Mouse (Mus musculus): Measurements from ENCODE around the gene Gm5965. TPM values are rescaled to one million over a fixed set of nuclear protein-coding genes. Genes with fewer than 3 reads are reported as not detected.
"Not testable (repeated sequence)": the region's sequence is repeated elsewhere in the genome, so short reads cannot be mapped to it uniquely, and the experiment has no call there.

Gene Gm5965
- polyA plus RNA-seq (2016; fragmentation: Nextera tagmentation; extraction: Ambion mirVana) = not detected in 2 replicates

DNA sequence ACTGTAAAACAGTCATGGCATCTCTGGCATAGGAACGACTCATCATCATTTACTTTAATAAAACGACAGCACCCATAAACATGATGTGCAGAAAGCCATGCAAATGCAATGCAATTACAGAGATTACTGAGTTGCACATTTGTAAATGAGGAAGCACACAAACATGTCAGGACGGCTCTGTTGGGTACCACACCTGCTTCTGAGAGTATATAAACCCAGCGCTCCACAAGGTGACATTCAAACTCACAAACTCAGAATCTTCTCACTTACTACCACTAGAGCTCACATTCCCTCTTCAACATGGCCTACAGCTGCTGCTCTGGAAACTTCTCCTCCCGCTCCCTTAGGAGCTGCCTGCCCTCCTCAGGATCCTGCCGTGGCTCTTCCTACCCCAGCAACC, at the start of gene Gm5965:
Gene Gm5965, plus strand, starts transcription at position 301 of the 400 bp plus-strand sequence.
- Histone ChIP-seq H3K4me3 (no peak within 1 kb of the TSS), H3K9me3 (no peaks in the 10 kb centered on the region), H3K27me3 (ENCODE audit: poor library complexity, severe bottlenecking) (no peaks in the 10 kb centered on the region), H3K36me3 (replicated peaks) (no peaks in the 10 kb centered on the region), H3K4me1 (no peaks in the 10 kb centered on the region), H3K27ac (no peak within 1 kb of the TSS)
- 85% methylated on average over 6 of the region's 6 CpGs for WGBS
- DNase-seq (ENCODE audit: extremely low spot score, low spot score) = no peak

DNA sequence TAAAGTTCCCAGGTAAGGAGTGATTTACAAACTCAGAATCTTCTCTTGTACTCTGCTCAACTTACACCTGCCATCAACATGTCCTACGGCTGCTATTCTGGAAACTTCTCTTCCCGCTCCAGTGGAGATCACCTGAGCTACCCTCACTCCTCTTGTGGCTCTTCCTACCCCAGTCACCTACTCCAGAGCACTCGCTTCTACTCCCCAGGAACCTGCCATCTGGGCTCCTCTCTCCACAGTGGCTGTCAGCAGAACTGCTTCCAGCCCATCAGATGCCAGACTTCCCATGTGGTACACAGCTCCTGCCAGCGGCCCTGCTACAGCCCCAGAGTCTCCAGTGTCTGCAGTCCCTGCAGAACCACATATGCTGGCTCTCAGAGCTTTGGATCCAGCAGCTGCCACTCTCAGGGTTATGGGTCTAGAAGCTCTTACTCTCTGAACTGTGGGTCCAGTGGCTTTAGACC, 48.9 kb upstream of the Gm5965 start, which contains the start of gene Krtap13-1:
Gene Krtap13-1, plus strand, starts transcription at position 51 of the 464 bp plus-strand sequence.
- Histone ChIP-seq H3K27ac (no peak within 1 kb of the TSS), H3K4me1 (no peaks in the 10 kb centered on the region), H3K27me3 (ENCODE audit: poor library complexity, severe bottlenecking) (no peaks in the 10 kb centered on the region), H3K9me3 (no peaks in the 10 kb centered on the region), H3K36me3 (replicated peaks) (no peaks in the 10 kb centered on the region), H3K4me3 (no peak within 1 kb of the TSS)
- DNase-seq (ENCODE audit: extremely low spot score, low spot score) = no peak
- 88% methylated on average over 4 of the region's 4 CpGs for WGBS

DNA sequence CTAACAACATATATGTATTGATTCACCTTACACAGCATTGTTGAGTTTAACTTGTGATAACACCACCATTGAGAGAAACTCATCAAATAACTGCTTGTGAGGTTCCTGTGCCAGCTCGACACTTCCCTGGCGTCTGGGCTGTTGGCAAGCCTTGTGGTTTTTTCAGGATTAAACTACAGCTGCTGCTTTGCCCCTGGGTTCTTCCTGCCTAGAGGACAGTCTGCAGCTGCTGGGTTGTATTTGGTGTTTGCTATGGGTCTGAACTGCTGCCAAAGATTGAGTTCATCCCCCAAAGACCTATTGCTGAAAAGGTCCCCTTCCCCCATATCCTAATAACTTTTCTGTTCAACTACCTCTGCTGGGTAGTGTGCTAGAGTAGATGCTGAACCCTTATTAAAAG, 42.3 kb upstream of the Gm5965 start:
- no peaks in the 10 kb centered on the region for H3K9me3 ChIP-seq
- no peak overlapping the region for H3K4me3 ChIP-seq
- H3K27ac ChIP-seq = no peak overlapping the region
- no peaks in the 10 kb centered on the region for H3K4me1 ChIP-seq
- H3K36me3 ChIP-seq (replicated peaks) = no peaks in the 10 kb centered on the region
- no peak for DNase-seq (ENCODE audit: extremely low spot score, low spot score)
- H3K27me3 ChIP-seq (ENCODE audit: poor library complexity, severe bottlenecking) = no peaks in the 10 kb centered on the region
- WGBS = 88% methylated on average over 2 of the region's 2 CpGs

DNA sequence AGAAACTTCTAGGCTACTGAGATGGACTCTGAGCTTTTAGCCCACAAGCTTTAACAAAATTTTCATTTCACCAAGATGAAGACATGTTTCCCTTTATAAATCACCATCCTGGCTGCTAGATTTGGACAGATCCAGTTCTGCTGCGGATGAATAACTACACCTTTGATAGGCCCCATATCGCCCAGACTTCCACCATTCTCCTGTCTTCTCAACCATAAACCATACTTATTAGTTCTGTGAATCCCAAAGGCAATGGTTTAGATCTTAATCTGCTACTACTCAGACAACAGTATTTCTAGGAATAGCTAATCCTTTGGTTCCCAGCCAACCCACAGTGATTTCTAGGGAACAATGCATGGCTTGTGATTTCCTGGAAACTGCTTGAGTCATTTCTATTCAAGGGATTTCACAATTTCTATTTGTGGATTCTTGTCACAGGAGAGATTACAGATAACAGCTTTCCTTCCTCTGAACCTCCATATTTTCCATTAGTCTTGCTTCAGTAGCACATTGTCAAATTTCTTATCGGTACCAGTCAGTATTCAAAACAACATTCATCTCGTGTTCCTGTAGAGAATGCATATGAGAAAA, 32.9 kb upstream of the Gm5965 start:
- H3K4me1 ChIP-seq = no peaks in the 10 kb centered on the region
- H3K27me3 ChIP-seq (ENCODE audit: poor library complexity, severe bottlenecking) = no peaks in the 10 kb centered on the region
- no peaks in the 10 kb centered on the region for H3K36me3 ChIP-seq (replicated peaks)
- DNase-seq (ENCODE audit: extremely low spot score, low spot score) = no peak
- no peaks in the 10 kb centered on the region for H3K9me3 ChIP-seq
- H3K27ac ChIP-seq = no peak overlapping the region
- WGBS = 89% methylated on average over 4 of the region's 4 CpGs
- no peak overlapping the region for H3K4me3 ChIP-seq

DNA sequence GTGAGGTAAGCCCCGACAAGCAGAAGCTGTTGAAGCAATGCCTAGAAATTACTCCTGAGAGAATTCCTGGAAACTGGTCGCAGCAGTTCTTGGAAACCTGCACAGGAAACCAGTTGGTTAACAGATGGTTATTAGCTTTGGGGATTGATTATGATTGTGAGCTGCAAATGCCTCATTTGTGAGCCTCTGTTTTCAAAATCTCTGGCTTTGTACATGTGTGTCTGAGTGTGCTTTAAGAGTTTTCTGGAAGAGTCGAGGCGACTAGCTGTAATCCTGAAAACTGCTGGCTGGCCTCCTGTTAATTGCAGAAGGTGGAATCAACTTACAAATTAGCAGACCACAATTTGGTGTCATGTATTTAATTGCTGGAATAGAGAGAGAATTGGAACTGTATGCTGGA, 29.8 kb upstream of the Gm5965 start:
- no peaks in the 10 kb centered on the region for H3K9me3 ChIP-seq
- no peaks in the 10 kb centered on the region for H3K27me3 ChIP-seq (ENCODE audit: poor library complexity, severe bottlenecking)
- WGBS = 79% methylated on average over 4 of the region's 4 CpGs
- no peaks in the 10 kb centered on the region for H3K4me1 ChIP-seq
- no peak overlapping the region for H3K4me3 ChIP-seq
- no peak overlapping the region for H3K27ac ChIP-seq
- no peak for DNase-seq (ENCODE audit: extremely low spot score, low spot score)
- no peaks in the 10 kb centered on the region for H3K36me3 ChIP-seq (replicated peaks)

DNA sequence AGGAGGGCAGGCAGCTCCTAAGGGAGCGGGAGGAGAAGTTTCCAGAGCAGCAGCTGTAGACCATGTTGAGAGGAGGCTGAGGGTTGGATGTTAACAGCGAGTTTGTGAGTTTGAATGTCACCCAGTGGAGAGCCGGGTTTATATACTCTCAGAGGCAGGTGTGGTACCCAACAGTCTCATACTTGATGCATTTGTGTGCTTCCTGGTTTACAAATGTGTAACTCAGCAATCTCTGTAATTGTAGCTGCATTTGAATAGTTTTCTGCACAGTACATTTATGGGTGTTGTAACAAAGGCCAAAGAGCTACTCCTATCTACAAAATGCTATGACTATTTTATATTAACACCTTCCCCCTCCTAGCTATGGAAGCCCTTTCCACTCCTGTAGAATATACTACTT, 26.2 kb upstream of the Gm5965 start, which contains the start of gene Krtap13:
Gene Krtap13, minus strand, starts transcription at position 101 of the 400 bp plus-strand sequence.
- H3K4me3 ChIP-seq; H3K4me1 ChIP-seq; H3K27me3 ChIP-seq (ENCODE audit: poor library complexity, severe bottlenecking); DNase-seq (ENCODE audit: extremely low spot score, low spot score); H3K36me3 ChIP-seq (replicated peaks); H3K27ac ChIP-seq; H3K9me3 ChIP-seq: not testable (repeated sequence)
- 81% methylated on average over 3 of the region's 3 CpGs for WGBS

DNA sequence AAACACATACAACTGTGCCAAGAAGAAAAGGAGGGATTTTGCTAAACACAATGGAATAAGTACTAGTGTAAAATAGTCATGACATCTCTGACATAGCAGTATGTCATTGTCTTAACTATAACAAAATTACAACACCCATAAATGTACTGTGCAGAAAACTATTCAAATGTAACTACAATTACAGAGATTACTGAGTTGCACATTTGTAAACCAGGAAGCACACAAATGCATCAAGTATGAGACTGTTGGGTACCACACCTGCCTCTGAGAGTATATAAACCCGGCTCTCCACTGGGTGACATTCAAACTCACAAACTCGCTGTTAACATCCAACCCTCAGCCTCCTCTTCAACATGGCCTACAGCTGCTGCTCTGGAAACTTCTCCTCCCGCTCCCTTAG, 19.1 kb upstream of the Gm5965 start, which contains the start of gene 2310034C09Rik:
Gene 2310034C09Rik, plus strand, starts transcription at position 301 of the 400 bp plus-strand sequence.
- not testable (repeated sequence) for DNase-seq (ENCODE audit: extremely low spot score, low spot score); H3K27ac ChIP-seq; H3K4me1 ChIP-seq; H3K27me3 ChIP-seq (ENCODE audit: poor library complexity, severe bottlenecking); H3K36me3 ChIP-seq (replicated peaks); H3K4me3 ChIP-seq; H3K9me3 ChIP-seq
- 98% methylated on average over 3 of the region's 3 CpGs for WGBS

DNA sequence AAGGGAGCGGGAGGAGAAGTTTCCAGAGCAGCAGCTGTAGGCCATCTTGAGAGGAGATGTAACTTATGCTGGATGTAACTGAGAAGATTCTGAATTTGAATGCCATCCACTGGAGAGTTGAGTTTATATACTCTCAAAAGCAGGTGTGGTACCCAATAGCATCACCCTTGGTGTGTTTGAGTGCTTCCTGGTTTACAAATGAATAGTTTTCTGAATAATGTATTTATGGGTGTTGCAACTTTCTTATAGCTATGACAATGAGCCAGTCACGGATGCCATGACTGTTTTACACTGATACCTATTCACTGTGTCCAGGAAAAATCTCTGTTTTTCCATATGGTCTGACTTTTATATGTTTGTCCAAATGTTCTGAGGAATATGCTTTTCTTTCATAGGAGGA, 3.6 kb upstream of the Gm5965 start, which contains the start of gene 2310057N15Rik:
Gene 2310057N15Rik, minus strand, starts transcription at position 101 of the 400 bp plus-strand sequence.
- Histone ChIP-seq H3K27ac (no peak within 1 kb of the TSS), H3K4me3 (no peak within 1 kb of the TSS), H3K27me3 (ENCODE audit: poor library complexity, severe bottlenecking) (no peaks in the 10 kb centered on the region), H3K4me1 (no peaks in the 10 kb centered on the region), H3K9me3 (no peaks in the 10 kb centered on the region), H3K36me3 (replicated peaks) (no peaks in the 10 kb centered on the region)
- DNase-seq (ENCODE audit: extremely low spot score, low spot score) = no peak
- 94% methylated on average over 2 of the region's 2 CpGs for WGBS

DNA sequence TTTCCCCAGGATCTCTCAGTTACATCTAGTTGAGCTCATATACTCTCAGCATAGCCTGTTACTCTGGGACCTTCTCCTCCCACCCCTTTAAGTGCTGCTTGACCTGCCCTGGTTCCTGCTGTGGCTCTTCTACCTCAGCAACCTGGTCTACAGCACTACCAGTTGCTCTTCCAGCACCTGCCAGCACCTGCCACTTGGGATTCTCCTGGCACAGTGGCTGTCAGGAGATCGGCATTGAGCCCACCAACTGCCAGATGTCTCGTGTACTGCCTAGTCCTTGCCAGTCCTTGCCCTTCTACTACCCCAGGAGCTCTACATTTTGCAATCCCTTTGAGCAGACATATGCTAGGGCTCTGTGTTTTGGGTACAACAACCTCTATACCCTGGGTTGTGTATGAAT, 9.1 kb downstream of the Gm5965 start:
- 91% methylated on average over 2 of the region's 2 CpGs for WGBS
- no peaks in the 10 kb centered on the region for H3K36me3 ChIP-seq (replicated peaks)
- H3K4me3 ChIP-seq = no peak overlapping the region
- no peaks in the 10 kb centered on the region for H3K27me3 ChIP-seq (ENCODE audit: poor library complexity, severe bottlenecking)
- H3K9me3 ChIP-seq = no peaks in the 10 kb centered on the region
- no peak for DNase-seq (ENCODE audit: extremely low spot score, low spot score)
- no peak overlapping the region for H3K27ac ChIP-seq
- H3K4me1 ChIP-seq = no peaks in the 10 kb centered on the region

DNA sequence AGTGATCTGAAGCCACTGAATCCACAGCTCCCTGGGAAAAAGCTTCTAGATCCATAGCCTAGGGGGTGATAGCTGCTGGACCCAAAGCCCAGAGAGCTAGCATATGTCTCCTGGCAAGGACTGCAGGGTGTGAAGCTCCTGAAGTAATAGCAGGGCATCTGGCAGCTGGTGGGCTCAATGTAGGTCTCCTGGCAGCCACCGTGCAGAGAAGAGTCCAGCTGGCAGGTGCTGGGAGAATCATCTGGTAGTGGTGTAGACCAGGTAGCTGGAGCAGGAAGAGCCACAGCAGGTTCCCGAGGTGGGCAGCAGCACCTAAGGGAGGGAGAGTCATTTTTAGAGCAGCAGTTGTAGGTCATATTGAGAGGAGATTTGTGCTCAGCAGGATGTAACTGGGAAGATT, 34.1 kb downstream of the Gm5965 start, which contains the start of gene Gm20741:
Gene Gm20741, minus strand, starts transcription at position 394 of the 400 bp plus-strand sequence.
- Histone ChIP-seq H3K4me1 (no peaks in the 10 kb centered on the region), H3K36me3 (replicated peaks) (no peaks in the 10 kb centered on the region), H3K9me3 (no peaks in the 10 kb centered on the region), H3K27ac (no peak within 1 kb of the TSS), H3K27me3 (ENCODE audit: poor library complexity, severe bottlenecking) (no peaks in the 10 kb centered on the region), H3K4me3 (no peak within 1 kb of the TSS)
- 81% methylated on average over 2 of the region's 2 CpGs for WGBS
- no peak for DNase-seq (ENCODE audit: extremely low spot score, low spot score)

DNA sequence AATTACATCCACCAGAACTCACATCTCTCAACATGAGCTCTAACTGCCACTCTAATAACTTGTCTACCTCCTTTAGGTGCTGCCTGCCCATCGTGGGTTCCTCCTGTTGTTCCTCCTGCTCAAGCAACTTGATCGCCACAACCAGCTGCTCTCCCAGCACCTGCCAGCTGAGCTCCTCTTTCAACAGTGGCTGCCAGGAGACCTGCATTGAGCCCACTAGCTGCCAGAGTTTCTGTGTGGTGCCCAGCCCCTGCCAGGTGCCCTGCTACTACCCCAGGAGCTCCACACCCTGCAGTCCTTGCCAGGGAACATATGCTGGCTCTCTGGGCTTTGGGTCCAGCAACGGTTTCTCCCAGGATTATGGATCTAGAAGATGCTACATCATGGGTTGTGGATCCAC, 42.4 kb downstream of the Gm5965 start, which contains the start of gene Krtap15:
Gene Krtap15, plus strand, starts transcription at position 150 of the 400 bp plus-strand sequence.
- no peak within 1 kb of the TSS for H3K27ac ChIP-seq
- WGBS = 88% methylated on average over 3 of the region's 3 CpGs
- no peaks in the 10 kb centered on the region for H3K27me3 ChIP-seq (ENCODE audit: poor library complexity, severe bottlenecking)
- no peaks in the 10 kb centered on the region for H3K9me3 ChIP-seq
- DNase-seq (ENCODE audit: extremely low spot score, low spot score) = no peak
- H3K4me3 ChIP-seq = no peak within 1 kb of the TSS
- no peaks in the 10 kb centered on the region for H3K36me3 ChIP-seq (replicated peaks)
- no peaks in the 10 kb centered on the region for H3K4me1 ChIP-seq

DNA sequence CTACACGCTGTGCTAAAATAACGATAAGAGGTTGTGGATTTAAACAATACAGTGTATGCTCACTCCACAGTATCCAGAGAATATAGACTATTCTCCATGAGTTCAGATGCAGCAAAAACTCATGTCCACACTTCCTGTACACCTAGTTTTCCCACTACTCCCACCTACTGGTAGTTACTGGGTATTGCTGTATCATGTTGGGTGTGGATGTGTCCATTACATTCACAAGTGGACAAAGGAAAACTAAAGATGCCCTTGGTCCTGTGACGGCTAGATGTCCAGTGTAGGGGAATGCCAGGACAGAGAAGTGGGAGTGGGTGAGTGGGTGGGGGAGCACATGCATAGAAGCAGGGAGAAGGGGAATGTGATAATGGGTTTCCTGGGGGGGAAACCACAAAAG, 46.0 kb downstream of the Gm5965 start:
- 81% methylated on average over 3 of the region's 3 CpGs for WGBS
- H3K27ac ChIP-seq = no peak overlapping the region
- H3K27me3 ChIP-seq (ENCODE audit: poor library complexity, severe bottlenecking) = no peaks in the 10 kb centered on the region
- no peak for DNase-seq (ENCODE audit: extremely low spot score, low spot score)
- H3K9me3 ChIP-seq = no peaks in the 10 kb centered on the region
- no peak overlapping the region for H3K4me3 ChIP-seq
- H3K36me3 ChIP-seq (replicated peaks) = no peaks in the 10 kb centered on the region
- H3K4me1 ChIP-seq = no peaks in the 10 kb centered on the region

DNA sequence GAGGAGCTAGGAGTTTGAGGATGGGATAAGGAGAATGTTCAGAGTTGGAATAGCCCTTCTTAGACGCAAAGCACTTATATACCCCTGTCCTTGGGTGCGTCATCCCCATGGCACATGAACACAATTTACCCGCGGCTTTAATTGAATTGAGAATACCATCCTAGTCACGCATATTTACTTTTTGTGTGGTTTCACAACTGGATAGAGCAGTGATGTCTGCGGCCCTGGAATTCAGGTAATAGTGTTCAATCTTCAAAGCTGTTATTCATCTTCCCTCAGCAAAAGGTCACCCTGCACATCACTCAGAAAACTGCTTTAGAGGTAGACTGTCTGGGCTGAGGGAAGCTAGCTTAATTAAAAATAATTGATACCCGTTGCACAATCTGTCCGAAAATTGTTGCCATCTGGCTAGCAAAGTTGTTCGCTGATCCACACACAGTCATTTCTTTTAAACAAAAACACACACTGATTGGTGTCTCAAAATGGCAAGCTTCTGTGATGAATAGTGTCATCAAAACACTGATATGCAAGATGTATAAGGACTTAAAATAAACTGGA, 48.5 kb downstream of the Gm5965 start, which contains the start of gene Krtap14:
Gene Krtap14, minus strand, starts transcription at position 51 of the 558 bp plus-strand sequence.
- no peaks in the 10 kb centered on the region for H3K4me1 ChIP-seq
- H3K4me3 ChIP-seq = no peak within 1 kb of the TSS
- WGBS = 65% methylated on average over 9 of the region's 9 CpGs
- H3K27me3 ChIP-seq (ENCODE audit: poor library complexity, severe bottlenecking) = no peaks in the 10 kb centered on the region
- DNase-seq (ENCODE audit: extremely low spot score, low spot score) = no peak
- H3K27ac ChIP-seq = no peak within 1 kb of the TSS
- no peaks in the 10 kb centered on the region for H3K9me3 ChIP-seq
- no peaks in the 10 kb centered on the region for H3K36me3 ChIP-seq (replicated peaks)

Measured in forebrain, embryonic 10.5 days (tissue).